ENCODE assay signal across 9 mouse cellular contexts in the genomic region with DNA sequence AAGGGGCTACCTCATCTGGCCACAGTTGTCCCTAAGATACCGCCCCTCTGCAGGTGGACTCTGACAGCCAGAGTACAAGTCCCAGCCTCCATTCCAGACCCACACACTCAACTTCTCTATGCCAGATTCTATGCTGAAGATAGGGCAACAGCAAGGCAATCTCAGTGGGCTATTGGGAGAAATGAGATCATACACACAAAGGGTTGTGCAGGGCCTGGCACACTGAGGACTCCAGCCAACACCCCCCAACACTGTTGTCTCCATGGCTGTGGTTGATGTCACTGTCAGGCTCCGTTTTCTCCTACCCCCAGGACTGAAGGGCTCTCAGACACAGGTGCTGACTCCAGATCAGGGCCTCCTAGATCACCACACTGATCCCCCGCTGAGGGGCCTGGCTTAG. TPM values are rescaled to one million over a fixed set of nuclear protein-coding genes. Genes with fewer than 3 reads are reported as not detected.
DNase-seq lines count a peak whose midpoint lies in the region; ATAC-seq and TF ChIP-seq lines count a peak whose summit lies in the region.
"Had no signal": no experiment of that assay in that cellular context is flagged by ENCODE, and none has a peak within 500 bp of the region (broad histone marks: within the 10 kb centered on the region; RNA-seq: fewer than 3 reads in every experiment).

No protein-coding gene starts in this region.

- TF ChIP-seq EP300 in CH12.LX (IDR thresholded peaks at IDR 0.05; ENCODE audit: low read length) = no peak

- intact Hi-C loops in left cerebral cortex, postnatal 25 days (cut with DNase I) = loop anchor here (2.0 kb wide), 1 partner anchor 41 kb away; a partner anchor contains a TSS

- no peak for TF ChIP-seq CTCF in CH12.LX (conservative IDR thresholded peaks at IDR 0.05 in 1 of 2, IDR thresholded peaks at IDR 0.05 in 1 of 2; ENCODE audit: low read depth in 2 of 2, low read length in 2 of 2)

- peak overlapping the region; percentile 94 for H3K4me3 ChIP-seq in heart, embryonic 11.5 days (ENCODE audit: low read depth, low read length)
- peak overlapping the region; percentile 82 to 94 (median 93) for H3K4me3 ChIP-seq in CH12.LX (replicated peaks in 1 of 3; ENCODE audit: low read depth in 2 of 3, low read length in 2 of 3, poor library complexity in 1 of 3)
- H3K4me3 ChIP-seq in forebrain, embryonic 13.5 days = peak overlapping the region; percentile 95
- peak overlapping the region; percentile 97 for H3K4me3 ChIP-seq in liver, embryonic 16.5 days (ENCODE audit: low read depth, low read length)

- no peak for TF ChIP-seq RAD21 in CH12.LX (IDR thresholded peaks at IDR 0.05; ENCODE audit: low read depth, low read length)

- no peak for ATAC-seq in heart, embryonic 11.5 days (replicated peaks; ENCODE audit: insufficient number of reproducible peaks, low FRiP score, low TSS enrichment)
- ATAC-seq in forebrain, embryonic 13.5 days = no peak
- ATAC-seq in liver, embryonic 16.5 days (ENCODE audit: low read depth) = no peak

- no peaks in the 10 kb centered on the region; the same call in 1 of the 2 replicates for H3K36me3 ChIP-seq in heart, embryonic 11.5 days (ENCODE audit: control insufficient read depth, insufficient read depth, low read length)
- peaks cover 0 to 13% of the 10 kb centered on the region in 2 experiments for H3K36me3 ChIP-seq in CH12.LX (replicated peaks in 1 of 2; ENCODE audit: control insufficient read depth in 1 of 2, insufficient read depth in 1 of 2, low read length in 1 of 2)
- no peaks in the 10 kb centered on the region for H3K36me3 ChIP-seq in forebrain, embryonic 13.5 days (ENCODE audit: poor library complexity, severe bottlenecking)
- H3K36me3 ChIP-seq in liver, embryonic 16.5 days (ENCODE audit: control insufficient read depth, insufficient read depth) = no peaks in the 10 kb centered on the region

- peak overlapping the region; percentile 73 for H3K4me2 ChIP-seq in heart, embryonic 11.5 days
- H3K4me2 ChIP-seq in CH12.LX (ENCODE audit: insufficient read depth, low read depth, poor library complexity, severe bottlenecking) = peak overlapping the region; percentile 48; the same call in 1 of the 2 replicates
- H3K4me2 ChIP-seq in forebrain, embryonic 13.5 days = peak overlapping the region; percentile 91
- peak overlapping the region; percentile 82 for H3K4me2 ChIP-seq in liver, embryonic 16.5 days (ENCODE audit: low read depth, low read length)

- H3K9ac ChIP-seq in heart, embryonic 11.5 days (ENCODE audit: low read depth, low read length) = peak overlapping the region; percentile 87
- H3K9ac ChIP-seq in CH12.LX (ENCODE audit: insufficient read depth, low read depth) = peak overlapping the region; percentile 79
- peak overlapping the region; percentile 93 for H3K9ac ChIP-seq in forebrain, embryonic 13.5 days
- H3K9ac ChIP-seq in liver, embryonic 16.5 days (ENCODE audit: low read depth, low read length) = peak overlapping the region; percentile 96

- H3K27me3 ChIP-seq in heart, embryonic 11.5 days (ENCODE audit: control insufficient read depth, insufficient read depth, low read length) = no peaks in the 10 kb centered on the region
- no peaks in the 10 kb centered on the region for H3K27me3 ChIP-seq in CH12.LX (replicated peaks)
- no peaks in the 10 kb centered on the region for H3K27me3 ChIP-seq in forebrain, embryonic 13.5 days
- H3K27me3 ChIP-seq in liver, embryonic 16.5 days (ENCODE audit: control insufficient read depth, insufficient read depth, low read depth, low read length) = no peaks in the 10 kb centered on the region

- peaks cover 14% of the 10 kb centered on the region for H3K4me1 ChIP-seq in heart, embryonic 11.5 days (ENCODE audit: control insufficient read depth, insufficient read depth, low read length)
- H3K4me1 ChIP-seq in CH12.LX (ENCODE audit: control insufficient read depth in 1 of 2, insufficient read depth in 2 of 2) = peaks cover 29 to 62% of the 10 kb centered on the region in 2 experiments
- peaks cover 40% of the 10 kb centered on the region for H3K4me1 ChIP-seq in forebrain, embryonic 13.5 days
- peaks cover 42% of the 10 kb centered on the region for H3K4me1 ChIP-seq in liver, embryonic 16.5 days (ENCODE audit: control insufficient read depth, low read depth, low read length)

- dilution Hi-C loops in CH12.LX (cut with MboI; ENCODE audit: extremely low pct_ligation_motif_present, extremely low pct_unique_long_range_greater_than_20kb, low sequenced_read_pairs) = no loop called here

- WGBS in heart, embryonic 11.5 days (ENCODE audit: insufficient replicate concordance) = 26% methylated on average over 3 of the region's 3 CpGs
- WGBS in forebrain, embryonic 13.5 days = 29% methylated on average over 3 of the region's 3 CpGs
- 29% methylated on average over 3 of the region's 3 CpGs for WGBS in liver, embryonic 16.5 days (ENCODE audit: insufficient replicate concordance)

- H3K79me2 ChIP-seq in CH12.LX (replicated peaks; ENCODE audit: control insufficient read depth, extremely low read depth, insufficient read depth, poor library complexity, severe bottlenecking) = peaks cover 11% of the 10 kb centered on the region

- in situ Hi-C loops in CH12.LX (cut with MboI; ENCODE audit: low pct_ligation_motif_present, low pct_unique_long_range_greater_than_20kb, low sequenced_read_pairs) = no loop called here

- no peak for TF ChIP-seq POLR2A in CH12.LX (IDR thresholded peaks at IDR 0.05; ENCODE audit: low read depth, low read length)

- H3K27ac ChIP-seq in heart, embryonic 11.5 days (ENCODE audit: low read depth, low read length) = no peak overlapping the region
- H3K27ac ChIP-seq in CH12.LX (ENCODE audit: insufficient read depth, low read depth) = no peak overlapping the region
- H3K27ac ChIP-seq in forebrain, embryonic 13.5 days = no peak overlapping the region
- no peak overlapping the region for H3K27ac ChIP-seq in liver, embryonic 16.5 days (ENCODE audit: low read length)

- H3K9me3 ChIP-seq in heart, embryonic 11.5 days (replicated peaks; ENCODE audit: control insufficient read depth, low read length) = no peaks in the 10 kb centered on the region
- no peaks in the 10 kb centered on the region for H3K9me3 ChIP-seq in CH12.LX (replicated peaks; ENCODE audit: low read length)
- no peaks in the 10 kb centered on the region for H3K9me3 ChIP-seq in forebrain, embryonic 13.5 days (replicated peaks)
- no peaks in the 10 kb centered on the region for H3K9me3 ChIP-seq in liver, embryonic 16.5 days (replicated peaks; ENCODE audit: control insufficient read depth, low read length)

- no peak for DNase-seq in heart, adult 11 months
- DNase-seq in CH12.LX (ENCODE audit: extremely low read depth) = no peak
- DNase-seq in spleen, postnatal 10 days (ENCODE audit: low spot score in 2 of 2) = no peak
- no peak for DNase-seq in left cerebral cortex, postnatal 25 days (ENCODE audit: low spot score in 2 of 2)
- no peak for DNase-seq in right cerebral cortex, postnatal 25 days

TF ChIP-seq in CH12.LX, 34 proteins besides CTCF, POLR2A, EP300 and RAD21 (continues in another document):
- TF ChIP-seq PAX5 (IDR thresholded peaks at IDR 0.05; ENCODE audit: low read length) (no peak), MAX (IDR thresholded peaks at IDR 0.05; ENCODE audit: low read length) (no peak), MXI1 (IDR thresholded peaks at IDR 0.05; ENCODE audit: low read depth, low read length) (no peak), TCF12 (IDR thresholded peaks at IDR 0.05; ENCODE audit: low read depth, low read length) (no peak), MEF2A (IDR thresholded peaks at IDR 0.05; ENCODE audit: borderline replicate concordance, low read depth, low read length) (no peak), ELF1 (IDR thresholded peaks at IDR 0.05; ENCODE audit: low read depth, low read length) (no peak)

RNA-seq across cellular contexts. Expression of a gene that starts 1.0 kb away (rescaled TPM):
- polyA plus RNA-seq in heart, embryonic 11.5 days (2014; fragmentation: Nextera tagmentation; extraction: Ambion mirVana) = 45.7 and 50.8 TPM in 2 replicates
- total RNA-seq in CH12.LX (2012; rRNA removed) (64.6 and 79.1 TPM in 2 replicates), CH12.LX (2014; rRNA removed) (22.6 and 34.6 TPM in 2 replicates)
- polyA plus RNA-seq in CH12.LX (2012; ENCODE audit: insufficient read length, low read depth) = 65.3 and 69.3 TPM in 2 replicates
- 66.0 and 76.1 TPM in 2 replicates for polyA plus RNA-seq in forebrain, embryonic 13.5 days (2015; fragmentation: Nextera tagmentation; extraction: Ambion mirVana)
- 20.7 and 23.1 TPM in 2 replicates for polyA plus RNA-seq in liver, embryonic 16.5 days (2015; fragmentation: Nextera tagmentation; extraction: Ambion mirVana)
- 100 to 1,000 TPM; 205 to 212 TPM for total RNA-seq in left cerebral cortex, postnatal 25 days (2021)

RNA-seq across cellular contexts. Expression of a gene that starts 8.4 kb away (rescaled TPM):
- polyA plus RNA-seq in heart, embryonic 11.5 days (2014; fragmentation: Nextera tagmentation; extraction: Ambion mirVana) = 0.79 and 1.0 TPM in 2 replicates
- total RNA-seq in CH12.LX (2012; rRNA removed) = 1.8 and 4.5 TPM in 2 replicates
- total RNA-seq in CH12.LX (2014; rRNA removed) = 0.18 and 0.23 TPM in 2 replicates
- 0.66 and 0.82 TPM in 2 replicates for polyA plus RNA-seq in CH12.LX (2012; ENCODE audit: insufficient read length, low read depth)
- not detected in 2 replicates for polyA plus RNA-seq in forebrain, embryonic 13.5 days (2015; fragmentation: Nextera tagmentation; extraction: Ambion mirVana)
- polyA plus RNA-seq in liver, embryonic 16.5 days (2015; fragmentation: Nextera tagmentation; extraction: Ambion mirVana) = 1.9 and 2.6 TPM in 2 replicates
- total RNA-seq in left cerebral cortex, postnatal 25 days (2021) = not detected
- polyA plus RNA-seq: frontal cortex, adult 2 months had no signal

RNA-seq across cellular contexts. Expression of a gene that starts 20.1 kb away (rescaled TPM):
- not detected in 2 replicates for polyA plus RNA-seq in heart, embryonic 11.5 days (2014; fragmentation: Nextera tagmentation; extraction: Ambion mirVana)
- not detected in 2 replicates for total RNA-seq in CH12.LX (2012; rRNA removed)
- not detected in 2 replicates for total RNA-seq in CH12.LX (2014; rRNA removed)
- polyA plus RNA-seq in CH12.LX (2012; ENCODE audit: insufficient read length, low read depth) = not detected in 2 replicates
- polyA plus RNA-seq in forebrain, embryonic 13.5 days (2015; fragmentation: Nextera tagmentation; extraction: Ambion mirVana) = not detected in 2 replicates
- 8.6 and 8.9 TPM in 2 replicates for polyA plus RNA-seq in liver, embryonic 16.5 days (2015; fragmentation: Nextera tagmentation; extraction: Ambion mirVana)
- not detected for total RNA-seq in left cerebral cortex, postnatal 25 days (2021)
- polyA plus RNA-seq: frontal cortex, adult 2 months had no signal

RNA-seq across cellular contexts. Expression of a gene that starts 41.4 kb away (rescaled TPM):
- 29.7 and 37.3 TPM in 2 replicates for polyA plus RNA-seq in heart, embryonic 11.5 days (2014; fragmentation: Nextera tagmentation; extraction: Ambion mirVana)
- total RNA-seq in CH12.LX (2012; rRNA removed) (18.5 and 18.8 TPM in 2 replicates), CH12.LX (2014; rRNA removed) (9.1 and 9.9 TPM in 2 replicates)
- 28.2 and 36.2 TPM in 2 replicates for polyA plus RNA-seq in CH12.LX (2012; ENCODE audit: insufficient read length, low read depth)
- polyA plus RNA-seq in forebrain, embryonic 13.5 days (2015; fragmentation: Nextera tagmentation; extraction: Ambion mirVana) = 34.4 and 38.6 TPM in 2 replicates
- 29.2 and 34.4 TPM in 2 replicates for polyA plus RNA-seq in liver, embryonic 16.5 days (2015; fragmentation: Nextera tagmentation; extraction: Ambion mirVana)
- 10 to 100 TPM; 21.0 to 21.8 TPM for total RNA-seq in left cerebral cortex, postnatal 25 days (2021)

RNA-seq across cellular contexts. Expression of a gene that starts 41.4 kb away (rescaled TPM):
- polyA plus RNA-seq in heart, embryonic 11.5 days (2014; fragmentation: Nextera tagmentation; extraction: Ambion mirVana) = 107 and 109 TPM in 2 replicates
- total RNA-seq in CH12.LX (2012; rRNA removed) (134 and 151 TPM in 2 replicates), CH12.LX (2014; rRNA removed) (106 and 108 TPM in 2 replicates)
- polyA plus RNA-seq in CH12.LX (2012; ENCODE audit: insufficient read length, low read depth) = 95.4 and 122 TPM in 2 replicates
- 156 and 170 TPM in 2 replicates for polyA plus RNA-seq in forebrain, embryonic 13.5 days (2015; fragmentation: Nextera tagmentation; extraction: Ambion mirVana)
- polyA plus RNA-seq in liver, embryonic 16.5 days (2015; fragmentation: Nextera tagmentation; extraction: Ambion mirVana) = 100 and 103 TPM in 2 replicates
- 10 to 100 TPM; 96.1 to 97.4 TPM for total RNA-seq in left cerebral cortex, postnatal 25 days (2021)
